Mouse (Mus musculus) lung, adult 2 months (tissue): ENCODE results near the gene Dpep2nb.

Experiments used
- CTCF ChIP-seq: fragments of 200-500 bp; IDR thresholded peaks from 2 replicates; pipeline ENCODE4 v1.5.1; 2011; ENCODE audit warnings: mild to moderate bottlenecking, low read length, control low read depth; ENCODE audit not compliant: insufficient read depth
- POLR2A ChIP-seq: fragments of 200-500 bp; IDR thresholded peaks from 2 replicates; pipeline ENCODE4 v1.6.1; 2011; ENCODE audit warnings: low read depth, mild to moderate bottlenecking, control low read depth, low read length, borderline replicate concordance; ENCODE audit errors: extremely low read depth

GRCm38 (mm10) chr8:105979325-105979724 lies 26.4 kb downstream of the Dpep2nb start, which contains the start of gene Dpep3:
- TF ChIP-seq POLR2A: no peak
- no peak for TF ChIP-seq CTCF
